Mouse (Mus musculus) bone marrow, adult 2 months (tissue): Measurements from ENCODE around the gene Nob1.

Experiments
- CTCF ChIP-seq: fragments of 200-500 bp; IDR thresholded peaks from 2 replicates; pipeline ENCODE4 v1.5.1; 2011; ENCODE audit warnings: low read length, control low read depth; ENCODE audit not compliant: control insufficient read depth, insufficient read depth
- POLR2A ChIP-seq: fragments of 200-500 bp; IDR thresholded peaks from 2 replicates; pipeline ENCODE4 v1.6.1; 2011; ENCODE audit warnings: low read depth, mild to moderate bottlenecking, control low read depth, low read length, borderline replicate concordance; ENCODE audit not compliant: control insufficient read depth

- TF ChIP-seq CTCF (no peak), POLR2A (no peak)
Measured at GRCm38 (mm10) chr8:107412552-107412951, 12.3 kb downstream of the Nob1 start.
